Mouse (Mus musculus) forebrain, embryonic 12.5 days (tissue): ENCODE results near the gene Rab38. TPM values are rescaled to one million over a fixed set of nuclear protein-coding genes. Genes with fewer than 3 reads are reported as not detected.

ENCODE experiments used
- polyA plus RNA-seq: library from polyadenylated mRNA; unstranded; fragments of >200 nt; fragmentation: Nextera tagmentation; extraction: Ambion mirVana; gene quantifications from 2 replicates; pipeline ENCODE4 v1.2.1, GENCODE M21; 2016

Rab38 gene
- polyA plus RNA-seq, 1 experiment from 2014 or later = 2.1 TPM

Other genes starting within 250 kb of the Rab38 start
- 12.2 and 13.5 TPM in 2 replicates for gene Ctsc, start 152.2 kb upstream of the Rab38 start, polyA plus RNA-seq